Mouse (Mus musculus) cerebral cortex, adult 2 months (tissue): Measurements from ENCODE around the gene Tbc1d14.

Experiments
- WGBS: fragments of 180-500 bp; shearing (Covaris S2); methylation state at CpG from one replicate; pipeline ENCODE4 v1.1.7; 2018; 5-methylcytosine and 5-hydroxymethylcytosine counted together

Gene Tbc1d14

DNA sequence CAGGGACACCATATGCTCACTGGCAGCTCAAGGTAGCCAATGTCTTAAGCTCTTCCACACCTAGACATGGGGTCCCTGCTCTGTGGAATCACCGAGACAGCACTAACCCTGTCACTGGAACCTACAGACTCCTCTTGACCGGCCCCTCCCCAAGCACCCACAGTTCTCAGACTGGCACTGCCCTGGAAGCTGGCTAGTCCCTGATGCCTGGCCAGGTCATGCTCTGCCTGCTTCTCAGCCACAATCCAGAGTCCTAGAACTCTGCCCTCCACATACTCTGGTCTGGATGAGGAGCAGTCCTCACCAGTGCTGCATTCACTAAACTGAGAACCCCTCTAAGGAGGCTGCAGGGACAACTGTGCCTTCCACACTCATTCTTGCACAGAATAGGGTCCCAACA lies 82.1 kb downstream of the Tbc1d14 start:
- 98% methylated on average over 2 of the region's 2 CpGs for whole genome bisulfite sequencing

DNA sequence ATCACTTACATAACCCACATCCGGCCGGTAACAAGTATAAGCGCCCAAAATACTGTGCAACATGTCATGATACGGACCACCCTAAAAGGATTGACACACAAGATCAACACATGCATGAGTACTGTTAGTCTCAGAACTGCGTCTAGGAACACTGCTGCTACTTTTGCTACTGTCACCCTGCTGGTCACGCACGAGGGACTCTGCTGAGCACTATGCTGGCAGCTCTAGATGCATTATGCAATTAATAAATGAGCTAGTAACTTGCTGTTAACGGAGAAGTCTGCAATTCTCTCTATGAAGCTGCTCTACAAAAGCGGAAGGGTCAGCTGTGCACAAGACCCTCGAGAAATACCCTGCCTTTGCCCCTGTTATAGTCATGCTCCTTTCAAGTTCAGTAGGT lies 84.7 kb downstream of the Tbc1d14 start:
- WGBS: 86% methylated on average over 10 of the region's 10 CpGs

DNA sequence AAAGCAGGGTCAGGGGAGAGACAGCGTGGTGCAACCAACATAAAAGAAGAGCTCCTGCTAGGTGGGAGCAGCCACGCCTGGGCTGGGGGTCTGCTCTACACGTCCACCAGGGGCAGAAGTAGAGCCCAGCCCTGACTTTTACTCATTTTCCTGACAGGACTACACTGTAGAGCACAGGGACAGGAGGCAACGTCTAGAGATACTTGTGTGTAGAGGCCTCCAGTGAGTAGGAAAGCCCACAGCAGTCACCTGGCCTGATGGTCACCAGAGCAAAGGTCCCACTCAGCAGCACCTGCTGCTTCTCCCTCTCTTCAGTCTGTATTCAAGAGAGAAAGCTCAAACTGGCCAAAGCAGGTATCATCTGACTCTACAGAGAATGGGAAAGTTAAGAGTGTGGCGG lies 87.4 kb downstream of the Tbc1d14 start:
- 81% methylated on average over 5 of the region's 5 CpGs for WGBS

DNA sequence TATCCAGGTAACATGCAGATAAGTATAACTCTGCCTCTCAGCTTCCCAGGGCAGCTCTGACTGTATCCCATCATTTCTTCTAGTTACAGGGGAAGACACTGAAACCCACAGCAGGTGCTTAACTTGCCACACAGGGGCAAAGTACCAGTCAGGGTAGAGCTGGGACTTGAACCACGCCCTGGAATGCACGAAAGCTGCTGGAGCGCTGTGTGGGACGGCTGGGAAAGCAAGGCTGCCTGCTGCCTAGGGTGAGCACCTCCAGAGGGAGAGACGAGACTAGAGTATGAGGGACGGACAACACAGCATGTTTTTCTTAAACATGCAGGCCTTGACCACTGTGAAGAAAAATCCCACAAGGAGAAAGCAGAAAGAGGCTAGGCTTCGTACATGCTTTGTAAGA lies 87.8 kb downstream of the Tbc1d14 start:
- WGBS: 87% methylated on average over 7 of the region's 7 CpGs

DNA sequence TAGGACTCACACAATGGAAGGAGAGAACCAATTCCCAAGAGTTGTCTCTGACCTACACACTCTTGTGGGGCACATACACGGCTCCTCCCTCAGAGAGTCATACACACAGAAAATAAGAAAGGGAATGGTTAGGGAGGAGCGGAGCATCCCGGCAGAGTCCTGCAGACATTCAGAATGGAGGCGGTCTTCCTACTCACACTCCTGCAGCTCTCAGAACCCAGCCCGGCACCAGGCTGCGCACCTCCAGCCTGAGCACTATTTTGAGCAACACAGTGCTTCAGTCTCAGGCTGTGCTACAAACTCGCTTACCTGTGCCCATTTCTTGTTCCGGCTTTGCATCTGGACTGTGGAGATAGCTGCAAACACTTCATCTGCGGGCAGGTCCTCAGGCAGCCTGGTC lies 98.4 kb downstream of the Tbc1d14 start:
- WGBS: 63% methylated on average over 9 of the region's 9 CpGs

DNA sequence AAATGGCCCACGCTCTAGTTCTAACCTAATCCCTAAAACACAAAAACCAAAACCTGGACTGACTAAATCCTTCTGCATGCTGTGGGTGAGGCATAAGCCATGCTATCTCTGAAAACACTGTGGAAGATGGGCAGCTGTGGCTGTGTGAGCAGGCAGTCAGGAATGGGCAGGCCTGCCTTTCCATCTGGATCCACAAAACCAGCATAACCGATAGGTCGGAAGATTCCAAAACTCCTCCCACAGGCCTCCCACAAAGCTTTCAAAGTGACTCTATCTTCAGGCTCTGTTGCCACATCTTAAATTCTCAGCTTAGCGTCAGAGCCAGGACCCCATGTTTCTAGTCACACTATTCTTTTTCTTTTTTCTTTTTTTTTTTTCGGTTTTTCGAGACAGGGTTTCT lies 99.2 kb downstream of the Tbc1d14 start:
- WGBS: 42% methylated on average over 6 of the region's 6 CpGs

DNA sequence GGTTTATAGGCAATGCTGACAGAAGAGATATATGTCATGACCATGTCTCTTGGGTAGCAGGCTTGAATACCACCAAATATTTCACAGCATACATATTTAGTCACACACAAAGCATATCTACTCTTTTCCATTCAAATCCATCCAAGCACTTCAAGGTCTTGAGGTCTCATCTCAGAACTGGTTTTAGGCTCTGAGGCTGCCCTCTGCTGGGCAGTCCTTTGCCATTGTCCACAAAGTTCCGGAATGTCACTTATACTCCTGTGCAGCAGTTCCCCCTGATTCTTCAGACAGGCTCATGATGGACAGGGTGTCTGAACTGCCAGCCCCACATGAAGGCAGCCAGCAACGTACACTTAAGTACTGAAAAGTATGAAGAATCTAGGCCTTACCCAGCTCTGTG lies 103.9 kb downstream of the Tbc1d14 start:
- WGBS: 55% methylated on average over 2 of the region's 2 CpGs

DNA sequence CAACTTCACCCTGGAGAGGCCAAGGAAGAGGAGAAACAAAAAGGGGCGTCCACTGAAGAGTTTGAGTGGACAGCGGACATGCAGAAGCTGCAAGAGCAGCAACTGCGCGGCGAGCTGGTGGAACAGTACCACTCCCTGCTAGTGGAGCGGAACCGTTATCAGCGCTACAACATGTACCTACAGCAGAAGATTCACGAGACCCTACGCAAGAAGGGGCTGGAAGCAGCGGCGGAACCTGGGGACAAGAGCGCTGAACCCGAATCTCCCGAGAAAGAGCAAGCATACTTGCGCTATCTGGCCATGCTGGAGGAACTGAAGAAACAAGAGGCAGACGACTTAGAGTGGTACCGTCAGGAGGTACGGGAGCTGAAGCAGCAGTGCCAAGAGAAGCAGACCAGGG lies 107.8 kb downstream of the Tbc1d14 start:
- 48% methylated on average over 19 of the region's 19 CpGs for WGBS

DNA sequence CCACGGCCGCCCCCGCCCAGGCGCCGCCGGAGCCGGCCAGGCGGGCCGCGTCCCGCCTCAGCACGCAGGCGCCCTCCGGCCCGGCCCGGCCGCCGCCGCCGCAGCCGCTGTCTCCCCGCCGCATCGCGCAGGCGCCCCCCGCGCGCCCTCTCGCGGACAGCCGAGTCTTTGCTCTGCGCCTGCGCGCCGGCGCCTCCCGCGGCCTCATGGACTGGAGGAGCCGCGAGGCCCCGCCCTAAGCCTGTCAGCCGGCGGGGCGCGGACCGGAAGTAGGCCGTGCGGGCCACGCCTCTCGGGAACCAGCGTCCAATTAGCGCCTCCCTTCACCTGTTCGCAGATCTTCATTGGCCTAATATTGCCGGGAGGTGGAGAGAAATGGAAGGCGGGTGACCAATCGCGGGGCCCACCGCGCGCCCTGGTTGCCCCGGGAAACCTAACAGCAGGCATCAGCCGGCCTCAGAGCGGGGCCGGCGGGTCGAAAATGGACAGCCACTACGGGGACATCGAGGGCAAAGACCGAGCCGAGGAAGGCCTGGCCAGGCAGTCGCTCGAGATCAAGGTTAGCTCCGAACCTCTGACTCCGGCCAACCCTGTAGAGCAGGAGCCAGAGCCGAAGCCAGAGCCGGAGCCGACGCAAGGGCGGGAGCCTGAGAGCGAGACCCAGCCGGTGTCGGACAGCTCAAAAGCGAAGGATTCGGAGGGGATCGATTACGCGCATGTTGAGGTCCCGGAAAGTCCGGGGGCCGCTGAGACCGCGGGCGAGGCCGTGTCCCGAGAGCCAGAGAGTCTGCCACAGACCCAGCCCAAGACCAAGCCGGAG lies 108.7 kb downstream of the Tbc1d14 start, which contains the start of the genes Tada2b and Ccdc96:
Gene Tada2b (minus strand): TSS at position 115 of the 820 bp plus-strand sequence.
Gene Ccdc96 (plus strand): TSS at position 418 of the 820 bp plus-strand sequence.
- WGBS: 4% methylated on average over 97 of the region's 97 CpGs

DNA sequence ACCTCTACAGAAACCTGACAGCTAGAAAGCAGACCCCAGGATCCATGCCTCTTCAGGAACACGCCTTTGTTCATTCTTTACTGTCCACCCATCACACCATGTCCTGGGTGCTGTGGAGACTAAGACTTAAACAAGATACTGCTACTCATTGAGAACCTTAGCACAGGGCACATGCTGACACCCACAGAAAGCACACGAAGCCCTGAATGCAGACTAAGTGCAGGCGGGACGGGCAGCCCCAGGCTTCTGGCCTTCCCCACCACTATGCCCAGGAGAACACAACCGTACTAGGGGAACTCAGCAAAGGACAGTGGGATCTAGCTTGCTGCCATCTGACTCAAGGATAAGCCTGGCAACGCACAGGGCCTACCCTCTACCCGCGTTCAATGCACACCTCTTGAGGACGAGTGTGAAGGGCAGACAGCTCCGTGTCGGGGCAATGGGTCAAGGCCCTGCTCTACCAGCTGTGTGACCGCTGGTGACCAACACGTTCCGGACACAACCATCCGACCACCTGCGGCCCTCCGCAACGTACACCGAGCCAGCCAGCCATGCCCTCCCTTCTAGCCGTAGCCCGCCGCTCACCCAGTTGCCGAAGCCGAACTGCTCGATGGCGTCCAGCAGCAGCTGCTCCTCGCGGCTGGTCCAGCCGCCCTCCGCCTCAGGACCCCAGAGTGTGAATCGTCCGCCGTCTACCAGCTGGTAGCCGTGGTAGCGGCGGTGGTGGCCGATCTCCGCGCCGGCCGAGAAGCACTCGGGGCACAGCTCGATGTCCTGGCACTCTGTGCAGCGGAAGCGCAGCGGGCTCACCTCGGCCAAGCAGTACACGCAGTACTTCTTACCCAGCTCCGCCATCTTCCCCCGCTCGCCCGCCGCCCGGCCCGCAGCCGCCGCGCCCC lies 109.6 kb downstream of the Tbc1d14 start:
- 3% methylated on average over 58 of the region's 58 CpGs for WGBS

DNA sequence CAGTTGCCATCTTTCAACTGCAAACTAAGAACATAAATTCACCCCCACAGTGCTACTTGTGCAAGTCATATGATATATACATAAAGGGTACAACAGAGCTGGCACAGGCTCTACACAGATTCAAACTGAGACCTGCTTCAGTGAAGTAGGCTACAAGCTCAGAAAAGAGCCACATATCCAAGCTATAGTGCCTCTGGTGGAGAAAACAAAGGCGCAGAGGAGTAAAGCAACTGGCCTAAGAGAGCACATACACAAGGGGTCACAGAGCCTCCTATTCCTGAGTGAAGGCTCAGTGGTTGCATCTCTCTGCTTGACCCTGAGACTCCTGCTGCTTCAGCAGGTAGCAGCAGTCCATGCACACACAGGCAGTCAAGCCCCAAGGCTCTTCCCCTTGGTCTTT lies 112.0 kb downstream of the Tbc1d14 start:
- 67% methylated on average over 1 of the region's 1 CpGs for WGBS

DNA sequence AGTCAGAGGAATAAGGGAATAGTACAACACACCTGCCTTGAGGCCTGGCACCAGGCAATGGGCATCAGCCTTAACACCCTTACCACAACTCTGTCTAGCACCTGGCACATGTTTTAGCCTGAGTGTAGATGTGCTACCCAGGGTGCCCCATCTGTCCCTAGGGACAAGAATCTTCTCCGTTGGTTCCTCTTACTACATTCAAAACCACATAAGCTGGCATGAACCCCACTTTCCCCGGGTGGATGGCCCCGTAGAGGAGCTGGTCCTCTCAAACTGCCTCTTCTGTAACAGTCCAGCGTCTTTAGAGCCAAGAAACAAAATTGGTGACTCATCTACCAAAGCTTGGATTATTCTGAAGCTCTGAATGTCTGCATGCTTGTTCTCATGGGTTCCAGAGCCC lies 112.7 kb downstream of the Tbc1d14 start:
- 32% methylated on average over 4 of the region's 4 CpGs for WGBS

DNA sequence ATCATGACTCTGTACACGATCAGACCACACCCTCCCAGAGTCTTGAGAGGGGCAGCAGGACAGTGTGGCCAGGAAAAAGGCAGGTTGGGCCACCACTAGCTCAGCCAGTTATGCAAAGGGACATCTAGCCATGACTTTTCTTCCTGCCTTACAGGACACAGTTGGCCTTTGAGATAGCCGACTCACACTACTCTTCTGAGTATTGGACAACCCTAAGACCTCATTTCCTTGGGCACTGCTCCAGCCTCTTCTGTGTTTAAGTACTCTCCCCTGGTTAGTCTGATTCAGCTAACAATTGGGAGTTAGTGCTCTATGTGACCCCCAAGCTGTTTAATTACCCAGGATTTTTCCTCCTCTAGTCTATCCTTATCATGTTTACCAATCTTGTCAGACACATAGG lies 113.3 kb downstream of the Tbc1d14 start:
- WGBS: 67% methylated on average over 2 of the region's 2 CpGs

DNA sequence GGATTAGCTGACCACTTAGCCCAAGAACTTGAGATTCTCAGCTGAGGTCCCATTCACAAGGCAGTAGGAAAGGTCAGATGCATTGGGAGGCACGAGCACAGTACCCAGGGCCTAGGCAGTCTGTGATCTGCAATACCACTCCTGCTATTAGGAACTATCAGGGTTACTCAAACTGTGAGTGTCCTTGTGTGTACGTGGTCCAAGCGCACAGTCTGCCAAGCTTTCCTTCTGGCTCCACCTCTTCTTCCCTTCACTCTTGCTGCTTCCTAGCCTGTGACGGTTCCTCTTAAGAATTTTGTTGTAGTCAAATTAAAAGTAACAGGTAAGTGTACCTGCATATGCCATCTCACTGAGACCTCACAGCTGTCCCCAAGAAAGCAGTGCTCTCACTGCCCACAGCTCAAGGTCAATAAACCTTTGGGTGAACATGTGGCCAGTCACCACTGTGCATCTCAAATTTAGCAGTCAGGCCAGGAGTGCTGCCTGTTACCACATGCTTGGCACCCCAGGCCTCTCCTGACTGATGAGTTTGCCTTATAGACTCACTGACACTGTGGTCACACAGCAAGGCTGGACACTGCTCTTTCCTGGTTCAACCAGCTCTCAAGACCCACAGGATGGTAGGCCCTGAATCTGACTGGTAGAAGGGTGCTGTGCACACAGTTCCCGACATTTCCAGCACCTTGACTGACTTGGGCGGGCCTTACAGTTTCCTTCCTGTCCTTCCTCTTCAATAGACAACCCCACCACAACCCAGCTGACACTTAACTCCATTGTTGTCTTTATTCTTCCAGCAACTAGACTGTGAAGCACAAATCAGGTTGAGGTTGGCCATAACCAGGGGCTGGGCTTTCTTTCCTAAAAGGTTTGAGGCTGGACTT lies 114.3 kb downstream of the Tbc1d14 start:
- 76% methylated on average over 6 of the region's 6 CpGs for WGBS

DNA sequence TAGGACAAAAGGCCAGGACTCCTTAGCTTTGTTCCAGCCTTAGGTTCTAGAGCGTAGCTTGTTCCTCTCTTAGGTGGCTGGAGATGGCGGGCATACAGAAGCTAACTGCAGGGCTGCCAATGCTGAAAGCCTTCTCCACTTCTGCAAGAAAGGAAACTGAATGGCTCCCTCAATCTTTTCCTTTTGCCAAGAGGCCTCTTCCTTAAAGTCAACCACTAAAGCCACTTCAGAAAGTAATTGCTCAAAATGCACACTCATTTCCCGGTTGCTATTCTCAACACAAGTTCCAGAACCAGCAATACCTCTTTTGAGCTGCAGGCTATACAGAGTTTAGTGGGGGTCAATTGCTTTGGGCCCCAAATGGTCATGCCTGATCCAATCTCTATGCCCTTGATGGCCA lies 115.6 kb downstream of the Tbc1d14 start:
- WGBS: 78% methylated on average over 3 of the region's 3 CpGs

DNA sequence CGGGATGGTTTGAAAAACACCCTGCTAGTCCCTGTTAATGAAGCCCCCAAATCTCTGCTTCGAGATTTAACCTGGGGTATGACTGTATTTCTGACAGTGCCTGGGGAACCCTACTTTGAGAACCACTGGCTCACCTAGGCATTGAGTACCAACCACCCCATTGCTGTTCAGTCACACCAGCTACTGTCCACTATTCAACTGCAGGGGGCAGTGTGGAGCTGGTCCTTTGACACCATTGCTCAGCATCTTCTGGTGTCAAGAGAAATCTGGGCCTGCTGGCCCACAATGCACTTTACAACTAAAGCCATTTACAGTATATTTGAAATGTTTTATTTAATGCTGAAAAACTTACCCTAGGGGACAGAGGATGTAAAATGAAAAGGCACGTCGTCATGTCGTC lies 118.8 kb downstream of the Tbc1d14 start:
- 81% methylated on average over 5 of the region's 5 CpGs for WGBS

DNA sequence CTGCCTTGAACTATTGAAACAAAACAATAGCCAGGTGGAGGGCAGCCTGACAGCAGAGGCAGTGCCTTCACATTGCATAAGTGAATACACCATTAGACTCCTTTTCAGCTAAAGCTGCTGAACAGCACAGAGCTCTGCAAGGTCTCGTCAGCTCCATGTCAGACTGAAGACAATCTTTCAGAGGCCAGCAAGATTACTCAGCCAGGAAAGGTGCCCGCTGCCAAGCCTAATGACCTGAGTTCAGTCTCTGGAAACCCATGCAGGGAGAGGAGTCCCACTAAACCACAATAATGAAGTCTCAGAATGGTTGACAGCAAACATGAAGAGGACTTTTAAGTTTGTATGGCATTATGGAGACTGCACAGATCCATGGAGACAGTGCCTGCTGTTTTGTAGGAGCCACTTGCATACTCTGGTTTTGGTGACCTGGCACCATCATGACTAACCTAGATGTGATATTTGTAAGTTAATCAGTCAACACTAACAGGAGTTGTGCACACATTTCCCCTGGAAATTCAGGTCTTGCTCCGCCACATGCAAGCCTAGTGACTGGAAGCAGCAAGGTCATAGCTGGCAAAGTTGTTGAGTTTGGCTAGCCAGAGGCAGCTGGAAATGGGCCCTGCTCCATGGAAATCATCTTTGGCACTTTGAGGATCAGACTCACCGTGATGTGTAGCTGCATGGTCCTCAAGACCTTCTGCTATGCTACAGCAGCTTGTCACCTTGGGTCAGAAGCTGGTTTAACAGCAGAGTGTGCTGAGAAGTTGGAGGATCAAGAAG lies 120.0 kb downstream of the Tbc1d14 start:
- WGBS: 74% methylated on average over 4 of the region's 4 CpGs

DNA sequence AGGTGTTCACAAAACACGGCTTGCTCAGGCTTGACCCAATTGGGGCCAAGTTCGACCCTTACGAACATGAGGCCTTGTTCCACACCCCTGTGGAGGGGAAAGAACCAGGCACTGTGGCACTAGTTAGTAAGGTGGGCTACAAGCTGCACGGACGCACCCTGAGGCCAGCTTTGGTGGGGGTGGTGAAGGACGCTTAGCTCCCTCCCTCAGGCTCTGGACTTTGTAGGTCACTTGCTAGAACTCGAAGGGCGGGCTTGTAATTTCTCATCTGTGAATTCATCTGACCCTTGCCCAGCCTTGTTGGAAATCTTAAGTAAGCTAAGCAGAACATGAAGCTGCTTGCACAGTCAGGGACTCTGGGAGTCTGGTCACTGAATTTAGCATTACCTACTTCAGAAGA lies 121.9 kb downstream of the Tbc1d14 start:
- 91% methylated on average over 8 of the region's 8 CpGs for WGBS

DNA sequence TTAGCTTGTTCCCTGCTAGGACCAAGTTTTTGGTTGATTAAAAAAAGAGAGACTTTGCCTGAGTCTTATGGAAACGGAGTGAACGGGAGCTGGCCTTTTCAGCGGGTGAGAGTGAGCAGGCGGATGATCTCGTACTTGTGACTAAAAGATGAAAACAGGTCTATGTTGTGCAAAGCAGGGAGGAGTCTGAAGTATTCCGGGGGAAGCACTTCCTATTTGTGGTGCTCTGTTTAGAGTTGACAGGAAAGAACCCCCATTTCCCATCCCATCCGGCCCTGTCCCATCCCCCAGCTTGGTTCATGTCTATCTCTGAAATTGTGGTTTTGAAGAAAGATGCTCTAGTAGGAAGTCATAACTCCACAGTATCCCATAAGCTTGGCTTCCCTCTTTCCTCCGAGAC lies 127.2 kb downstream of the Tbc1d14 start:
- WGBS: 16% methylated on average over 8 of the region's 8 CpGs

DNA sequence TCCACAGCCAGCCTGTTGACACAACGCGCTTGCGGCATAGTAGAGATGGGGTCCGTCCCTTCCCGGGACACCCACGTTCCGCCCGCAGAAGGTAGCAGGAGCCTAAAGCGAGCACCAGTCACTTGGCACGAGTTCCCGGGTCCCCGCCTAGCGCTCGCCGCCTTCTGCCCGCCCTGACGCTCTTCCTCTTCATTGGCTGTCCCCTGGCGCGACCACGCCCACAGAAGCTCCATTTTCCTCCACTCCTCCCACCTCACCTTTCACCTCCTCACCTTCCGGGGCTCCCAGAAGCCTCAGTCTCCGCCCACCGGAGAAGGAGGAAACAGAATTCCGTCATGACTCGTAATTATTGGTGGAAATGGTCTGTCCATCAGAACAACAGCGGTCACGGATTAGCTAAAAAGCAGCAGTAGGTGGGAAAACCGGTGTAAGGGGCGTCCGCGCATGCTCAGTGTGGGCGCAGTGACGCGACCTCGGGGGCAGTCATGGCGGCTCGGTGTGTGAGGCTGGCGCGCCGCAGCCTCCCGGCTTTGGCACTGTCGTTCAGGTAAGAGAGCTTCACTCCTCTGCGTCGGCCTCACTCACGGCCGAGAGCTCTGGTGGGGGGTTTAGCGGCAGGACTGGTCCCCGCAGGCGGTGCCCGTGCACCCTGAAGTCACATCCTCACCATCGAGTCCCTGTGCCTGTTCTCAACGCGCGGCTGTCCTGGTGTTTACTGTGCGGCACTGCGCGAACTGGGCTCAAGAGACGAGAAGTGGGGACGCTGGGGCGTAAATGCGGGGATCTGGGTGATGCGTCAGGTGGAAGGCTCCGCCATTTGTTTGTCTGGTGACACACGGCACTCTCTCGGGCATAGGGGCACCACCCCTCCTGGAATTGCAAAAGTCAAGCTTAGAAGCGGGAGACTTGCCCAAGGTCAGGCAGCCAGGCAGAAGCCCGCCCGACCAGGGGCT lies 128.1 kb downstream of the Tbc1d14 start, which contains the start of gene Grpel1:
Gene Grpel1 (plus strand): TSS at position 290 of the 953 bp plus-strand sequence.
- under 1% methylated on average over 68 of the region's 68 CpGs for WGBS
